Mouse (Mus musculus) hindbrain, embryonic 11.5 days (tissue): ENCODE data around the gene Grk5. TPM values are rescaled to one million over a fixed set of nuclear protein-coding genes. Genes with fewer than 3 reads are reported as not detected.
"Not testable (repeated sequence)": the region's sequence is repeated elsewhere in the genome, so short reads cannot be mapped to it uniquely, and the experiment has no call there.

ENCODE experiments used
- ATAC-seq: fragments of 200-750 bp; cut with Nextera tagmentation; 2 replicates; pipeline ENCODE4 v1.8.0; 2017; ENCODE audit warnings: mild to moderate bottlenecking, moderate TSS enrichment, moderate library complexity; ENCODE audit not compliant: low FRiP score
- DNase-seq: peaks from one replicate; pipeline ENCODE4 v3.0.0-alpha.2; 2015; ENCODE audit warnings: low spot score
- H3K27ac ChIP-seq: fragments of 300-500 bp; sonication (generic); 2 replicates; pipeline ENCODE4 v1.5.1; 2014; ENCODE audit warnings: mild to moderate bottlenecking, low read depth, low read length
- H3K27me3 ChIP-seq: fragments of 300-500 bp; sonication (generic); 2 replicates; pipeline ENCODE4 v1.6.1; 2014; ENCODE audit warnings: mild to moderate bottlenecking, low read length, moderate library complexity, mixed read lengths; ENCODE audit not compliant: control insufficient read depth, insufficient read depth
- H3K36me3 ChIP-seq: fragments of 300-500 bp; sonication (generic); 2 replicates; pipeline ENCODE4 v1.6.1; 2014; ENCODE audit warnings: mild to moderate bottlenecking, low read length, moderate library complexity, mixed read lengths; ENCODE audit not compliant: control insufficient read depth, insufficient read depth
- H3K4me1 ChIP-seq: fragments of 300-500 bp; sonication (generic); replicated peaks from 2 replicates; pipeline ENCODE4 v1.6.1; 2014; ENCODE audit warnings: low read length, mixed read lengths; ENCODE audit not compliant: control insufficient read depth, insufficient read depth
- H3K4me2 ChIP-seq: fragments of 300-500 bp; sonication (generic); replicated peaks from 2 replicates; pipeline ENCODE4 v1.6.1; 2014; ENCODE audit warnings: mild to moderate bottlenecking, low read depth, low read length
- H3K4me3 ChIP-seq: fragments of 300-500 bp; sonication (generic); 2 replicates; pipeline ENCODE4 v1.5.1; 2014; ENCODE audit warnings: low read depth, low read length
- H3K9ac ChIP-seq: fragments of 300-500 bp; sonication (generic); 2 replicates; pipeline ENCODE4 v1.6.1; 2014; ENCODE audit warnings: low read depth, low read length
- H3K9me3 ChIP-seq: fragments of 300-500 bp; sonication (generic); 2 replicates; pipeline ENCODE4 v1.6.1; 2016; ENCODE audit warnings: low read length; ENCODE audit not compliant: control insufficient read depth
- WGBS: fragments of 180-500 bp; shearing (Covaris S2); extraction: QIAGEN DNeasy Blood & Tissue Kit; methylation state at CpG from one replicate; pipeline ENCODE4 v1.1.7; 2014; 5-methylcytosine and 5-hydroxymethylcytosine counted together
- polyA plus RNA-seq: library from polyadenylated mRNA; unstranded; fragments of >200 nt; fragmentation: Nextera tagmentation; extraction: Ambion mirVana; gene quantifications from 2 replicates; pipeline ENCODE4 v1.2.1, GENCODE M21; 2014

Grk5 gene
- polyA plus RNA-seq, 1 experiment from 2014 or later: 3.0 TPM

GRCm38 (mm10) chr19:60924534-60924933 lies 35.0 kb downstream of the Grk5 start:
- H3K27ac ChIP-seq, ATAC-seq, H3K9me3 ChIP-seq, H3K4me3 ChIP-seq, H3K4me1 ChIP-seq, H3K9ac ChIP-seq, H3K4me2 ChIP-seq, H3K27me3 ChIP-seq, H3K36me3 ChIP-seq, DNase-seq: not testable (repeated sequence)

GRCm38 (mm10) chr19:60935001-60935400 lies 45.5 kb downstream of the Grk5 start:
- no peaks in the 10 kb centered on the region for H3K9me3 ChIP-seq
- no peak for ATAC-seq
- H3K4me2 ChIP-seq: no peak overlapping the region

DNA sequence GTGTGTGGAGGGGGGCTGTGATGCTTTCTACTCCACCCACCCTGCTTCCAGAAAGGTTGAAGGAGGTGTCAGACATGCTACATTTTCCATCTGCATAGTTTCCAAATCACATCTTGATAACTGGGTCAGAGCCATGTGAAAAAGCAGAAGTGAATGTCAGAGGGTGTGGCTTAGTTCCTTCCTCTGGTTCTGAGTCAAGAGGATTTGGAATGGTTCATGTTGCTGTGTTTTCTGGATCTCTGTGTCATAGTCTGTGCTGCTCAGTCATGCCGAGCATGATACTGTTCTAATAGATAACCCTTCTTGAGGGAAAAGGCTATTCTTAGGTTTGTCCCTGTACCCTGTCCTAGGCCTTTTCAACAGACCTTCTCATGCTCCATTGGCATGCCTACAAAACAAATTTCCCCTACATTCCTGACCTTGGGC lies 50.4 kb downstream of the Grk5 start:
- 74% methylated on average over 1 of the region's 1 CpGs for WGBS
- H3K27ac ChIP-seq: no peak overlapping the region
- no peaks in the 10 kb centered on the region for H3K4me1 ChIP-seq
- H3K9ac ChIP-seq: no peak overlapping the region
- DNase-seq: no peak
- H3K27me3 ChIP-seq: no peaks in the 10 kb centered on the region
- H3K9me3 ChIP-seq: no peaks in the 10 kb centered on the region
- H3K4me3 ChIP-seq: no peak overlapping the region
- no peaks in the 10 kb centered on the region for H3K36me3 ChIP-seq
- no peak overlapping the region for H3K4me2 ChIP-seq
- no peak for ATAC-seq

More at GRCm38 (mm10) chr19:60935001-60935400, 45.5 kb downstream of the Grk5 start:
- Histone ChIP-seq H3K36me3 (no peaks in the 10 kb centered on the region), H3K27me3 (no peaks in the 10 kb centered on the region), H3K27ac (no peak overlapping the region), H3K4me3 (no peak overlapping the region), H3K4me1 (no peaks in the 10 kb centered on the region), H3K9ac (no peak overlapping the region)
- DNase-seq: no peak

GRCm38 (mm10) chr19:60940866-60941265 lies 51.3 kb downstream of the Grk5 start:
- no peak overlapping the region for H3K4me2 ChIP-seq
- no peak for ATAC-seq

GRCm38 (mm10) chr19:60945801-60946311 lies 56.3 kb downstream of the Grk5 start:
- ATAC-seq (no peak), DNase-seq (peak; percentile 5)
- WGBS: 40% methylated on average over 3 of the region's 3 CpGs
- no peaks in the 10 kb centered on the region for H3K4me1 ChIP-seq
- H3K27ac ChIP-seq: no peak overlapping the region
- no peaks in the 10 kb centered on the region for H3K27me3 ChIP-seq
- H3K9me3 ChIP-seq: no peaks in the 10 kb centered on the region
- no peak overlapping the region for H3K4me2 ChIP-seq
- no peak overlapping the region for H3K4me3 ChIP-seq
- no peak overlapping the region for H3K9ac ChIP-seq
- H3K36me3 ChIP-seq: no peaks in the 10 kb centered on the region

More at GRCm38 (mm10) chr19:60940866-60941265, 51.3 kb downstream of the Grk5 start:
- H3K27me3 ChIP-seq: no peaks in the 10 kb centered on the region
- no peaks in the 10 kb centered on the region for H3K36me3 ChIP-seq
- no peak overlapping the region for H3K27ac ChIP-seq
- H3K4me3 ChIP-seq: no peak overlapping the region
- H3K9ac ChIP-seq: no peak overlapping the region
- H3K4me1 ChIP-seq: no peaks in the 10 kb centered on the region
- 96% methylated on average over 1 of the region's 1 CpGs for WGBS
- H3K9me3 ChIP-seq: no peaks in the 10 kb centered on the region
- DNase-seq: no peak

GRCm38 (mm10) chr19:60946656-60947055 lies 57.1 kb downstream of the Grk5 start:
- Histone ChIP-seq H3K9ac (no peak overlapping the region), H3K4me1 (no peaks in the 10 kb centered on the region), H3K9me3 (no peaks in the 10 kb centered on the region), H3K36me3 (no peaks in the 10 kb centered on the region), H3K27ac (no peak overlapping the region), H3K4me3 (no peak overlapping the region), H3K27me3 (no peaks in the 10 kb centered on the region), H3K4me2 (no peak overlapping the region)
- no peak for ATAC-seq
- DNase-seq: no peak
- 71% methylated on average over 2 of the region's 2 CpGs for WGBS

DNA sequence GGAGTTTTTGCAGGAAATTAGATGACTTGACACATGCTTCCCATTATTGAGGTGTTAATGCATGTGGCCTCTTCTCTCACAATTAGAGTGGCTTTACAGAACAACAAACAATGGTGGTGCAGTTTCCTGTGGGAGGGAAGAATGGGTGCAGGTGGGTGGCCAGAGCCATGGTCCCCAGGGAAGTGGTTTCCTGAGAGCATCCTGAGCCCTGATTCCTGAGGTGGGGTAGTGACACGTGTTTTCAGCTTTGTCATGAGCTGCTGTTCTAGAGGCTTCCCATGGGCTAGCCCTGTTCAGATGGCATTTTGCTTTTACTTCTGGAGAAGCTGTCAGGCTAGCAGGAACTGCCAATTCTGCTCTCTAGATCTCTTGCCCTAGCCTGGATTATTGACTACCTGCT lies 59.4 kb downstream of the Grk5 start:
- no peaks in the 10 kb centered on the region for H3K36me3 ChIP-seq
- ATAC-seq: no peak
- H3K9ac ChIP-seq: no peak overlapping the region
- WGBS: 29% methylated on average over 1 of the region's 1 CpGs
- no peak overlapping the region for H3K27ac ChIP-seq
- no peak overlapping the region for H3K4me2 ChIP-seq
- no peaks in the 10 kb centered on the region for H3K27me3 ChIP-seq
- no peak for DNase-seq
- H3K9me3 ChIP-seq: no peaks in the 10 kb centered on the region
- H3K4me3 ChIP-seq: no peak overlapping the region
- H3K4me1 ChIP-seq: no peaks in the 10 kb centered on the region

GRCm38 (mm10) chr19:60950056-60950869 lies 60.7 kb downstream of the Grk5 start:
- Histone ChIP-seq H3K4me3 (no peak overlapping the region), H3K4me1 (no peaks in the 10 kb centered on the region), H3K36me3 (no peaks in the 10 kb centered on the region), H3K9ac (no peak overlapping the region), H3K9me3 (no peaks in the 10 kb centered on the region), H3K4me2 (no peak overlapping the region), H3K27ac (no peak overlapping the region), H3K27me3 (no peaks in the 10 kb centered on the region)
- 84% methylated on average over 7 of the region's 7 CpGs for WGBS
- no peak for DNase-seq
- ATAC-seq: no peak

DNA sequence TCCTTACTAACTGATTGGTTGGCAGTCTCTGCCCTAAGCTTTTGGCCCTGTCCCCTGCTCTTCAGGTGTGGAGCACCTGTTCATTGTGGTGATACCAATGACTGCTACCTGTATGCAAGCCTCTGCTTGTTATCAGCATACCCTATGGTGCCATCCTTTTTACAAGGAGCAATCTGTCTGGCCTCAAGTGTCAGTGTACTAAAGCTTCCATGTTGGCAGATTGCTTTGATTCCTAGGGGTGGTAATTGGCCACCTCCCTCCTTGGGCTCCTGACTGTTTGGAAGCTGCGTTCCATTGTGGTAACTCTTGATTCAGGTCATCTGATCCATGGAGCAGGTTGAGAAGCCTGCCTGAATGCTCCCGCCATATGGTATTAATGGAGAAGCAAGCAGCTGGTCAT lies 65.6 kb downstream of the Grk5 start:
- H3K4me1 ChIP-seq: no peaks in the 10 kb centered on the region
- H3K4me2 ChIP-seq: no peak overlapping the region
- DNase-seq: no peak
- H3K4me3 ChIP-seq: no peak overlapping the region
- H3K9ac ChIP-seq: no peak overlapping the region
- ATAC-seq: no peak
- H3K9me3 ChIP-seq: no peaks in the 10 kb centered on the region
- H3K36me3 ChIP-seq: no peaks in the 10 kb centered on the region
- no peaks in the 10 kb centered on the region for H3K27me3 ChIP-seq
- WGBS: 81% methylated on average over 2 of the region's 2 CpGs
- no peak overlapping the region for H3K27ac ChIP-seq
